Mouse (Mus musculus): Measurements from ENCODE around the gene Fxn. TPM values are rescaled to one million over a fixed set of nuclear protein-coding genes. Genes with fewer than 3 reads are reported as not detected.

The Fxn gene
- total RNA-seq, 2 experiments from 2014 or later = 19.6 to 20.2 TPM

GRCm38 (mm10) chr19:24300994-24301767, 20.8 kb upstream of the Fxn start:
- peak; percentile 29 for DNase-seq

- DNase-seq = no peak
These were observed 13.1 kb upstream of the Fxn start for GRCm38 (mm10) chr19:24293537-24293936.

- no peak for DNase-seq
These were observed 3.8 kb upstream of the Fxn start for GRCm38 (mm10) chr19:24284187-24284586.

GRCm38 (mm10) chr19:24281288-24281980, 1.0 kb upstream of the Fxn start:
- no peak for DNase-seq

DNA sequence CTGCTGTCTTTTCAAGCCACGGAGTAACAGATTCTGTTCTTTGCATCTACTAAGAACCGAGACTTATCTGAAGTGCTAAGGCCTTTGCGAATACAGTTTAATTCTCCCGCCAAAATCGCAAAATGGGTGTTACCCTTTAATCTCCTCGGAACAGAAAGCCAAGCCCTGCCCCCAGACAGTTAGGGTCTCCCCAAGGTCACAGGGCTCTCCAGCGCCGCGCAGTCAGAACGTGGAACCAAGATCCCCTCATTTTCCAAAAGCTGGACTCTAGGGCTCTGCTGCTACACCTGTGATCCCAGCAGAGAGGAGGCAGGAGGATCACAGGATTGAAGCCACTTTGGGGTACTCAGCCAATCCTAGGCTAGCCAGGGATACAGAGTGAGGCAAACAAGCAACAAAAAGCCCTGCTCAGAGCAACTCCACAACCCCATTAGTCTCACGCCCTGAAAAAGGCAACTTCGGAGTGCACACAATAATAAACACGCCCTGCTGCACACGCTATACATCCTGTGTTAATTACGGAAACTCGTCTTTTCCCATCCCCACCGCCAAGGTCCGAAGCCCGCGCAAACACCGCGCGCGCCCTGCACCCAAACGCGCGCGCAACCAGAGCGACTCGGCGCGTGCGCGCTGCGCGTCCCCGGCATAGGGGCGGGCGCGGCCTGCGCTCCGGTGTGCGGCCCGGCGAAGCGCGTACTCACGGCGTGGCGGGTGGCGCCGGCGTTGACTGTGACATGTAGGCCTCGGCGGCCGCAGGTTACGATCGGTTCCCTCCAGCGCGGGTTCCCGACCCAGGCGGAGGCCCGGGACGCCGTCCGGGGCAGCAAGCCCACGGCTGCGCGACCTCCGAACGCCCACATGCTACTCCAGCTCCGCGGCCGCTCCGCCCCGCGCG, 452 bp downstream of the Fxn start:
- peak; percentile 78 for DNase-seq

DNA sequence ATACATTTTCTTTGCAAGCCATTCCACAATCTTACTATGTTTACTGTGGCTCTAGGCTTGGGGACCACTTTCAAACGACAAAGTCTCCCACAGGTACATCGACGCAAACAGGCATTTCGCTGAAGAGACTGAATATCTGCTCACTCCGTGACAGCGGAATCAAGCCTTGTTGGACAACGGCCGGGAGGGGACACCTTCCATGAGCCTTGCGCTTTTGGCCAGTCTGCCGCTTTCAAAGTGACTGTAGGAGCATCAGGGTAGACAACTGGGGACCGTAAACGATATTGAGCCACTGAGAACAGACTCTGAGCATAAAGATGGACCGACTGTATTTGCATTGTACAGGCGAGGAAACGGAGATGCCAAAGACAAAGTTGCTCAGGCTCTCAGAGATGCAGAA, 1.5 kb downstream of the Fxn start:
- no peak for DNase-seq

DNA sequence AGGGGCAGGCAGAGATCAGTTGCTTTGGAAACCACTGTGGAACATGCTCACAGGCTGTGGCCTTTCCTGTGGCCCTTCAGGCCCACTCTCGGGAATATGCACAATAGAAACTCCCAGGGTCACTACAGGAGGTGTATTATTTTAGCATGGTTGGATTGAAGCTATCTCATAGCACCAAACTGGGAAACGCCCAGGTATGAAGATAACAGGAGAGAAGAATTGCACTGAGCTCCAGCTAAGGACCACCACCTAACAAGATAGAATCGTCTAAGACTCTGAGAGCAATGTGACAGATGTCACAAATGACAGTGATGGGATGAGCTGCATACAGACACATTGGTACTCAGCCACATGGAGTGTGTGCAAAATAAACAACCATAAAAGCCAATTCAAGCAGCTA, 6.1 kb downstream of the Fxn start:
- DNase-seq = no peak

- DNase-seq = peak; percentile 65
These were observed 8.5 kb downstream of the Fxn start for GRCm38 (mm10) chr19:24271746-24272426.

DNA sequence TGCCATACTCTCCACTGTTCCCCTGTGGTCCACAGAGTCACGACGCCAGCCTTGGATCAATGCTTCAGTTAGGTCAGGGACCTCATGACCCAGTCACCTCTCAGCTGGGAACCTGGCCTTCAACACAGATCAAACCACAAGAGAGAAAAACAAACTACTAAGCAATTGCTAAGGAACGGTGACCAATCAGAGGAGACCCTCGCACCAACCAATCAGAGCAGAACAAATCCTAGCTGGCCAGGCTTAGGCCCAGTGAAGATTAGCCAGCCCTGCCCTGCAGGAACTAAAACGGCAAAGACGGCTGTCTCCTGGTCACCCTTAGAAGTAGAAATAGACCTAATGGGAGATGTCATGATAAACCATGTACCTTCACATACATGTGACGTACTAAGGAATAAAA, 9.1 kb downstream of the Fxn start:
- peak; percentile 35 for DNase-seq

GRCm38 (mm10) chr19:24268531-24268930, 11.9 kb downstream of the Fxn start:
- DNase-seq = no peak

GRCm38 (mm10) chr19:24266046-24266830, 14.2 kb downstream of the Fxn start:
- DNase-seq = no peak

DNA sequence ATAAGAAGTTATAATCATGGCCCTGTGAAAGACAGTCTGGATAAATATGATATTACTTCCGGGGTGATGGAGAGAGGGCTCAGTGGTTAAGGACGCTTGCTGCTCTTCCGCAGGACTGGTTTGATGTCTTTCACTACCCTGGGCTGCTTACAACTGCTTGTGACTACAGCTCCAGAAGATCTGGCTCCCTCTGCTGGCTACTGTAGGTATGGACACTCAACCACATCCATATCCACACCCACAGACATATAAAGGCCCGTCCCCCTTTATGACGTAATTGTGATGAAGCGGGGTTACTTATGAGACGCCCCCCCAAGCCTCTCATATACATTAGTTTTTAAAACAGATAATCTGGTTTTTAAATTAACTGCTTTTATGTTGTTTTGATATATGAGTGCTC, 15.4 kb downstream of the Fxn start:
- DNase-seq = peak; percentile 30

- no peak for DNase-seq
These were observed 17.7 kb downstream of the Fxn start for GRCm38 (mm10) chr19:24262736-24263135.

- DNase-seq = no peak
These were observed 20.7 kb downstream of the Fxn start for GRCm38 (mm10) chr19:24259390-24260351.

- DNase-seq = no peak
These were observed 22.0 kb downstream of the Fxn start for GRCm38 (mm10) chr19:24258368-24258767.

DNA sequence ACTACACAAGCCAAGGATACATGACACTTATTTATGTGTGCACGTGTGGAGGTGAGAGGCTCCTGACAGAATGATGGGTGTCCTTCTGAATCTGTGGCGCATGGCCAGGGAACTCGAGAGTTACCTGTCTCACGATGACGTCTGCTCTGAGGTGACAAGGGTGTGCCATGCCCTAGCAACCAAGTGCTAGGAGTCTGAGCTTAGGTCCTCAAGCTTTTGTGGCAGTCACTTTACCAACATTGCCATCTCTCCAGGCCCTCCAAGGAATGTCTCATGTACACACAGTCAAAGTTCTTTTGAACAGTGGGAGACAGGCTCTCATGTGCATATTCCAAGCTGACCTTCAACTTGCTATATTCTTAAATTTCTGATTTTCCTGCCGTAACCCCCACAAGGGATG, 22.4 kb downstream of the Fxn start:
- DNase-seq = no peak

- no peak for DNase-seq
These were observed 26.6 kb downstream of the Fxn start for GRCm38 (mm10) chr19:24253657-24254260.

DNA sequence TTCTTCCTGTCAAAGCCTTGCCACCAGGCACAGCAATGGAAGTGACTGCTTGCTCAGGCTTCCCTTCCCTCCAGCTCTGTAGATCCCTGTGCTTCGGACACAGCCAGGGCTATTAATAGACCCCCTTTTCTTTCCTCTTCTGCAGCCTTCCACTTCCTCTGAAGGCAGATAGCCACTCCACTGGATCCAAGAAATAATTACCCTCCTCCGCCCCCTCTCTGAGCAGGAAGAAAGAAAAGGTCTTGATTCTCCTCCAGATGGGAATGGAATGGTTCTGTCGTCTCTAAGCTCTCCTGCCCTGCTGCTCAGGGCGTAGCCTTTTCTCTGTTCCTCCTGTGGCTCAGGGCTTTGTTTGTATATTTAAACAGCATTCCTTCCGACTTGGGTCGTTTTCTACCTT, 28.5 kb downstream of the Fxn start:
- no peak for DNase-seq

GRCm38 (mm10) chr19:24243340-24243739, 37.1 kb downstream of the Fxn start:
- DNase-seq = no peak
